Mouse (Mus musculus) olfactory bulb, adult 2 months (tissue): ENCODE results near the gene Mid1. TPM values are rescaled to one million over a fixed set of nuclear protein-coding genes. Genes with fewer than 3 reads are reported as not detected.
"Not testable (repeated sequence)": the region's sequence is repeated elsewhere in the genome, so short reads cannot be mapped to it uniquely, and the experiment has no call there.

ENCODE experiments used
- H3K27ac ChIP-seq: fragments of 200-500 bp; 2 replicates; pipeline ENCODE4 v1.5.1; 2012; ENCODE audit warnings: low read depth, low read length; ENCODE audit not compliant: insufficient read depth
- H3K4me1 ChIP-seq: fragments of 200-500 bp; 2 replicates; pipeline ENCODE4 v1.6.1; 2012; ENCODE audit warnings: low read length; ENCODE audit not compliant: control insufficient read depth, insufficient read depth
- H3K4me3 ChIP-seq: fragments of 200-500 bp; 2 replicates; pipeline ENCODE4 v1.5.1; 2012; ENCODE audit warnings: mild to moderate bottlenecking, low read depth, low read length, moderate library complexity; ENCODE audit not compliant: insufficient read depth
- WGBS: fragments of 180-500 bp; shearing (Covaris S2); methylation state at CpG from one replicate; pipeline ENCODE4 v1.1.7; 2018; 5-methylcytosine and 5-hydroxymethylcytosine counted together
- polyA plus RNA-seq: library from polyadenylated mRNA; stranded (reverse); fragments of >200 nt; gene quantifications from 2 replicates; pipeline ENCODE4 v1.2.4, GENCODE M21; 2012; ENCODE audit warnings: low replicate concordance; ENCODE audit not compliant: missing spikeins, insufficient read depth, insufficient read length

Gene Mid1
- polyA plus RNA-seq, 1 experiment: not detected

- H3K27ac ChIP-seq, H3K4me1 ChIP-seq, H3K4me3 ChIP-seq: not testable (repeated sequence)
- 16% methylated on average over 16 of the region's 28 CpGs for WGBS
Measured at GRCm38 (mm10) chrX:169991128-169991873, 306.3 kb downstream of the Mid1 start.

- 19% methylated on average over 8 of the region's 15 CpGs for WGBS
- not testable (repeated sequence) for H3K4me1 ChIP-seq, H3K27ac ChIP-seq, H3K4me3 ChIP-seq
Measured at GRCm38 (mm10) chrX:169992086-169992930, 307.3 kb downstream of the Mid1 start.

DNA sequence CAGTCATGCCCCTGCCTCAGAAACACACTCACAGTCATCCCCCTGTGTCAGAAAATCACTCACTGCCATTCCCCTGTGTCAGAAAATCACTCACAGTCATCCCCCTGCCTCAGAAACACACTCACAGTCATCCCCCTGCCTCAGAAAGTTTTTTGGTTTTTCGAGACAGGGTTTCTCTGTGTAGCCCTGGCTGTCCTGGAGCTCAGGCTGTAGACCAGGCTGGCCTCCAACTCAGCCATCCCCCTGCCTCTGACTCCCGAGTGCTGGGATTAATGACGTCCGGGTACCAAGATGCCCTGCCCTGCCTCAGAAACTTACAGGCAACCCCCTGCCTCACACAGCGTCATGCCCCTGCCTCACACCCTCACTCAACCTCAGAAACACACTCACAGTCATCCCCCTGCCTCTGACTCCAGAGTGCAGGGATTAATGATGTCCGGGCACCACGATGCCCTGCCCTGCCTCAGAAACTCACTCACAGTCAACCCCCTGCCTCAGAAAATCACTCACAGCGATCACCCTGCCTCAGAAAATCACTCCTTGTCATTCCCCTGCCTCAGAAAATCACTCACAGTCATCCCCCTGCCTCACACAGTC, 308.1 kb downstream of the Mid1 start:
- not testable (repeated sequence) for H3K4me1 ChIP-seq, H3K27ac ChIP-seq, H3K4me3 ChIP-seq
- 35% methylated on average over 5 of the region's 8 CpGs for WGBS

DNA sequence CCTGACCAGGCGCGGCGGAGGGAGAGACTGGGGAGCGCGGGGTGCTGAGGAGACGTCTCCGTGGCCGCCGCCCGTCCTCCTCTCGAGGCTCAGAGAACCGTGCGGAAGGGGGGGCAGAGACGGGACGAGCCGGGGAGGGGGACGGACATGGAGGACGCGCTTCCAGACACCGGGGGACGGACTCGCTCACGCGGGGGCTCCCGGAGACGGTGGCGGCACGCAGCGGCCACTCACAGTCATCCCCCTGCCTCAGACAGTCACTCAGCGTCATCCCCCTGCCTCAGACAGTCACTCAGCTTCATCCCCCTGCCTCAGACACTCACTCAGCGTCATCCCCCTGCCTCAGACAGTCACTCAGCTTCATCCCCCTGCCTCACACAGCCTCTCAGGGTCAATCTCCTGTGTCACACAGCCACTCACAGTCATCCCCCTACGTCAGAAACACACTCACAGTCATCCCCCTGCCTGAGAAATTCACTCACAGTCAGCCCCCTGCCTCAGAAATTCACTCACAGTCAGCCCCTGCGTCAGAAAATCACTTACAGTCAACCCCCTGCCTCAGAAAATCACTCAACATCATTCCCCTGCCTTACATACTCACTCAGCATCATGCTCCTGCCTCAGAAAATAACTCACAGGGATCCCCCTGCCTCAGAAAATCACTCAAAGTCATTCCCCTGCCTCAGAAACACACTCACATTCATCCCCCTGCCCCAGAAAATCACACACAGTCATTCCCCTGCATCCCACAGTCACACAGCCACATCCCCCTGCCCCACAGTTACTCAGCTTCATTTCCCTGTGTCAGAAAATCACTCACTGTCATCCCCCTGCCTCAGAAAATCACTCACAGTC, 309.2 kb downstream of the Mid1 start:
- H3K4me3 ChIP-seq, H3K27ac ChIP-seq, H3K4me1 ChIP-seq: not testable (repeated sequence)
- WGBS: 36% methylated on average over 2 of the region's 33 CpGs

GRCm38 (mm10) chrX:169994866-169995711, 310.1 kb downstream of the Mid1 start:
- not testable (repeated sequence) for H3K4me1 ChIP-seq, H3K4me3 ChIP-seq, H3K27ac ChIP-seq
- WGBS: 27% methylated on average over 2 of the region's 2 CpGs

GRCm38 (mm10) chrX:169995909-169996521, 311.0 kb downstream of the Mid1 start:
- not testable (repeated sequence) for H3K4me1 ChIP-seq, H3K27ac ChIP-seq, H3K4me3 ChIP-seq
- no CpG with 5 or more reads among the region's 17 CpGs for WGBS

GRCm38 (mm10) chrX:169996926-169997325, 311.9 kb downstream of the Mid1 start:
- not testable (repeated sequence) for H3K4me3 ChIP-seq, H3K27ac ChIP-seq, H3K4me1 ChIP-seq
- WGBS: no CpG with 5 or more reads among the region's 46 CpGs

- H3K4me3 ChIP-seq: peak overlapping the region; percentile 57
- peak overlapping the region; percentile 60 for H3K27ac ChIP-seq
- H3K4me1 ChIP-seq: not testable (repeated sequence)
- 3% methylated on average over 19 of the region's 40 CpGs for WGBS
Measured at GRCm38 (mm10) chrX:169997456-169997853, 312.5 kb downstream of the Mid1 start.

- H3K4me3 ChIP-seq: peak overlapping the region; percentile 57
- whole genome bisulfite sequencing: 0% methylated on average over 8 of the region's 37 CpGs
- H3K27ac ChIP-seq: peak overlapping the region; percentile 60; the same call in 1 of the 2 replicates
- not testable (repeated sequence) for H3K4me1 ChIP-seq
Measured at GRCm38 (mm10) chrX:169997854-169998456, 313.0 kb downstream of the Mid1 start.

GRCm38 (mm10) chrX:169998559-169999219, 313.7 kb downstream of the Mid1 start:
- H3K27ac ChIP-seq, H3K4me3 ChIP-seq, H3K4me1 ChIP-seq: not testable (repeated sequence)
- 21% methylated on average over 2 of the region's 4 CpGs for WGBS

DNA sequence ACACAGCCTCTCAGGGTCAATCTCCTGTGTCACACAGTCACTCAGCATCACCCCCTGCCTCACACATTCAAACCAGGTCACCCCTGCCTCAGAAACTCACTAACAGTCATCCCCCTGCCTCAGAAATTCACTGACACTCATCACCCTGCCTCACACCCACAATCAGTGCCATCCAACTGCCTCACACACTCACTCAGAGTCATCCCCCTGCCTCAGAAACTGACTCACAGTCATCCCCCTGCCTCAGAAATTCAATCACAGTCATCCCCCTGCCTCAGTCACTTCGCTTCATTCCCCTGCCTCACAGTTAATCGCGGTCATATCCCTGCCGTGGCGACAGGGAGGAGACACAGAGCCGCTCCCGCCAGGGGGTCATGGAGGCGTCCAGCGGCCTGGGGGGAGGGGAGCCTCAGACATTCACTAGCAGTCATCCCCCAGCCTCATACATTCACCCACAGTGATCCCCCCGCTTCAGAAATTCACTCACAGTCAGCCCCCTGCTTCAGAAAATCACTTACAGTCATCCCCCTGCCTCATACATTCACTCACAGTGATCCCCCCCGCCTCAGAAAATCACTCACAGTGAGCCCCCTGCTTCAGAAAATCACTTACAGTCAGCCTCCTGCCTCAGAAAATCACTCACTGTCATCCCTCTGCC, 314.4 kb downstream of the Mid1 start:
- 28% methylated on average over 6 of the region's 11 CpGs for WGBS
- H3K27ac ChIP-seq, H3K4me3 ChIP-seq: not testable (repeated sequence)

More for the DNA sequence above, 314.4 kb downstream of the Mid1 start:
- not testable (repeated sequence) for H3K4me1 ChIP-seq
